Mouse (Mus musculus) myocyte (in vitro differentiated cells): ENCODE measurements at regions not wholly inside any gene's neighbourhood (a gene's known extent, or its start where the extent isn't known, plus 50 kb on each side); places are given as distances from the start of the nearest gene placed in this dataset.

Experiments used
- CEBPB ChIP-seq: IDR thresholded peaks from 2 replicates; pipeline ENCODE4 v1.6.1; 2011; ENCODE audit warnings: mild to moderate bottlenecking, moderate library complexity; ENCODE audit not compliant: poor library complexity, insufficient read depth, severe bottlenecking
- E2F4 ChIP-seq: IDR thresholded peaks from one replicate; pipeline ENCODE4 v1.6.1; 2011; ENCODE audit warnings: mild to moderate bottlenecking, control low read depth, moderate library complexity; ENCODE audit not compliant: insufficient read depth
- MYOD1 ChIP-seq, 3 experiments: IDR thresholded peaks; one replicate each; pipeline ENCODE4 v1.6.1; 2011; ENCODE audit warnings: control low read depth in 2 of 3, low read depth in 2 of 3, mild to moderate bottlenecking in 2 of 3, moderate library complexity in 1 of 3; ENCODE audit not compliant: insufficient read length in 2 of 3, control insufficient read depth in 1 of 3
- MYOG ChIP-seq, 3 experiments: IDR thresholded peaks; one replicate each; pipeline ENCODE4 v1.6.1; 2011; ENCODE audit warnings: control low read depth in 2 of 3, low read depth in 2 of 3, mild to moderate bottlenecking in 2 of 3; ENCODE audit not compliant: insufficient read length in 2 of 3, control insufficient read depth in 1 of 3, insufficient read depth in 1 of 3
- POLR2A ChIP-seq: IDR thresholded peaks from one replicate; pipeline ENCODE4 v1.6.1; 2011; ENCODE audit warnings: low read depth, mild to moderate bottlenecking, control low read depth, moderate library complexity; ENCODE audit not compliant: insufficient read length
- POLR2AphosphoS2 ChIP-seq: IDR thresholded peaks from one replicate; pipeline ENCODE4 v1.6.1; 2011; ENCODE audit warnings: low read depth, control low read depth; ENCODE audit not compliant: insufficient read length

DNA sequence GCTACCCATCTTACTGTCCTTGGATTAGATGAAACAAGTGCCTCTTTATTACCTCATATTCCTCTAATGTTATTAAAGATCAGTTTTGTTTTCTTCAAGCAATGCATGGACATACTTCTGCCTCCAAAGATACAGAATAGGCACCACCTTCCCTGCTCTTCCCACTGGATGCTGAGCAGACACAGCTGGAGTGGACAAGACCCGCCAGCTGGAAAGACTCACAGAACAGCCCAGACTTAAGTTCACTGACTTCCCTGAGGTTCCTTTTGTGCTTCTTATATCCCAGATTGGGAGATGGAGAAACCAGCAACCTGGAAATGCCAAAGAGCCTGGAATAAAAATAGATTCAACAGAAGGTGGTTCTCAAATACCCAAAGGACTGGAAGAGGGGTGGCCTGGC lies 245.0 kb downstream of the Sorl1 start:
- no peak for TF ChIP-seq POLR2A
- TF ChIP-seq MYOD1 (IDR thresholded peaks at IDR 0.05; ENCODE audit: control insufficient read depth in 1 of 3, insufficient read length in 2 of 3, low read depth in 2 of 3), result no peak
- TF ChIP-seq MYOG (IDR thresholded peaks at IDR 0.05; ENCODE audit: control insufficient read depth in 1 of 3, insufficient read depth in 1 of 3, insufficient read length in 2 of 3, low read depth in 2 of 3), result no peak
- TF ChIP-seq E2F4, result no peak
- no peak for TF ChIP-seq POLR2AphosphoS2
- no peak for TF ChIP-seq CEBPB
